Mouse (Mus musculus) kidney, postnatal 0 days (tissue): ENCODE results near the gene Cacna1c. TPM values are rescaled to one million over a fixed set of nuclear protein-coding genes. Genes with fewer than 3 reads are reported as not detected.

Experiments used
- ATAC-seq: fragments of 200-750 bp; cut with Nextera tagmentation; replicated peaks from 2 replicates; pipeline ENCODE4 v1.8.0; 2017; ENCODE audit warnings: low read depth, moderate number of reproducible peaks, moderate TSS enrichment, moderate library complexity; ENCODE audit not compliant: low FRiP score
- DNase-seq: peaks from one replicate; pipeline ENCODE4 v3.0.0-alpha.2; 2016; ENCODE audit warnings: low spot score
- H3K27ac ChIP-seq: fragments of 300-500 bp; sonication (generic); 2 replicates; pipeline ENCODE4 v1.5.1; 2014; ENCODE audit warnings: mild to moderate bottlenecking
- H3K27me3 ChIP-seq: fragments of 300-500 bp; sonication (generic); 2 replicates; pipeline ENCODE4 v1.6.1; 2014; ENCODE audit warnings: low read length, mixed read lengths; ENCODE audit not compliant: insufficient read depth
- H3K36me3 ChIP-seq: fragments of 300-500 bp; sonication (generic); 2 replicates; pipeline ENCODE4 v1.6.1; 2014; ENCODE audit warnings: low read length, mixed read lengths; ENCODE audit not compliant: insufficient read depth
- H3K4me1 ChIP-seq: fragments of 300-500 bp; sonication (generic); replicated peaks from 2 replicates; pipeline ENCODE4 v1.6.1; 2014; ENCODE audit warnings: antibody characterized with exemption, low read length, mixed read lengths; ENCODE audit not compliant: insufficient read depth
- H3K4me2 ChIP-seq: fragments of 300-500 bp; sonication (generic); 2 replicates; pipeline ENCODE4 v1.6.1; 2014; ENCODE audit warnings: mild to moderate bottlenecking, low read length, moderate library complexity, mixed read lengths
- H3K4me3 ChIP-seq: fragments of 300-500 bp; sonication (generic); replicated peaks from 2 replicates; pipeline ENCODE4 v1.5.1; 2014; ENCODE audit warnings: low read depth, low read length
- H3K9ac ChIP-seq: fragments of 300-500 bp; sonication (generic); 2 replicates; pipeline ENCODE4 v1.6.1; 2014; ENCODE audit warnings: low read depth, low read length
- H3K9me3 ChIP-seq: fragments of 300-500 bp; sonication (generic); replicated peaks from 2 replicates; pipeline ENCODE4 v1.6.1; 2016; ENCODE audit warnings: low read length, inconsistent platforms, mixed read lengths
- CTCF ChIP-seq: IDR thresholded peaks from 2 replicates; pipeline ENCODE4 v1.5.1; 2016; ENCODE audit warnings: antibody characterized with exemption, low read depth, mild to moderate bottlenecking, moderate library complexity
- WGBS: fragments of 180-500 bp; shearing (Covaris S2); extraction: QIAGEN DNeasy Blood & Tissue Kit; methylation state at CpG from one replicate; pipeline ENCODE4 v1.1.7; 2014; 5-methylcytosine and 5-hydroxymethylcytosine counted together
- polyA plus RNA-seq: library from polyadenylated mRNA; unstranded; fragments of >200 nt; fragmentation: Nextera tagmentation; extraction: Ambion mirVana; gene quantifications from 2 replicates; pipeline ENCODE4 v1.2.1, GENCODE M21; 2015

Gene Cacna1c
- polyA plus RNA-seq, 1 experiment from 2014 or later, result 1.3 TPM

- H3K27me3 ChIP-seq, result no peaks in the 10 kb centered on the region
These were observed 288.5 kb downstream of the Cacna1c start for GRCm38 (mm10) chr6:118907704-118908103.

GRCm38 (mm10) chr6:118906878-118907277, 289.3 kb downstream of the Cacna1c start:
- ATAC-seq, result no peak
- no peak for TF ChIP-seq CTCF
- Histone ChIP-seq H3K9me3 (no peaks in the 10 kb centered on the region), H3K27me3 (no peaks in the 10 kb centered on the region), H3K27ac (no peak overlapping the region), H3K4me2 (no peak overlapping the region), H3K36me3 (no peaks in the 10 kb centered on the region), H3K4me1 (no peaks in the 10 kb centered on the region), H3K9ac (no peak overlapping the region), H3K4me3 (no peak overlapping the region)
- DNase-seq, result no peak
- WGBS, result 87% methylated on average over 5 of the region's 5 CpGs

More at GRCm38 (mm10) chr6:118907704-118908103, 288.5 kb downstream of the Cacna1c start:
- Histone ChIP-seq H3K9ac (no peak overlapping the region), H3K4me1 (no peaks in the 10 kb centered on the region), H3K27ac (no peak overlapping the region), H3K4me2 (no peak overlapping the region), H3K36me3 (no peaks in the 10 kb centered on the region), H3K9me3 (no peaks in the 10 kb centered on the region), H3K4me3 (no peak overlapping the region)
- DNase-seq, result no peak
- no peak for ATAC-seq
- 41% methylated on average over 1 of the region's 1 CpGs for WGBS
- no peak for TF ChIP-seq CTCF

DNA sequence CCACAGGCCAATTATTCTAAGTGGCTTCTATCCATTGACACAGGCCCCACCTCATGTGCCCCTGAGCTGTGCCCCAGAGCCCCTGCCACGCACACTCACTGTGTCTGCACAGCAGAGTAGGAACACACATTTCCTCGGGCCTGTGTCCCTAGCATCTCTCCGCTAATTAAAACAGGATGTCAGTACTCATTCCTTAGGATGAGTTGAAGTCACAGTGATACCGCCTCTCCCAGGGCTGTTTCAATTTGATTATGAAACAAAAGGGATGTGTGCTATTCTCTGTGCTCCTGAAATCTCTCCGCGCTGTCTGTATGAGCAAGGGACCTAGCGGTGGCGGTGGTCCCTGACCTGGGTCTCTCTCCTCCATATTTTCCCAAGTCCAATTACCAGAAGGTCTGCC, 296.5 kb downstream of the Cacna1c start:
- no peaks in the 10 kb centered on the region for H3K27me3 ChIP-seq
- ATAC-seq (no peak), DNase-seq (no peak)
- H3K9me3 ChIP-seq, result no peaks in the 10 kb centered on the region
- H3K27ac ChIP-seq, result no peak overlapping the region
- H3K36me3 ChIP-seq, result no peaks in the 10 kb centered on the region
- no peak overlapping the region for H3K4me2 ChIP-seq
- WGBS, result 90% methylated on average over 8 of the region's 8 CpGs
- no peak overlapping the region for H3K4me3 ChIP-seq
- H3K9ac ChIP-seq, result no peak overlapping the region
- H3K4me1 ChIP-seq, result no peaks in the 10 kb centered on the region
- TF ChIP-seq CTCF, result no peak

DNA sequence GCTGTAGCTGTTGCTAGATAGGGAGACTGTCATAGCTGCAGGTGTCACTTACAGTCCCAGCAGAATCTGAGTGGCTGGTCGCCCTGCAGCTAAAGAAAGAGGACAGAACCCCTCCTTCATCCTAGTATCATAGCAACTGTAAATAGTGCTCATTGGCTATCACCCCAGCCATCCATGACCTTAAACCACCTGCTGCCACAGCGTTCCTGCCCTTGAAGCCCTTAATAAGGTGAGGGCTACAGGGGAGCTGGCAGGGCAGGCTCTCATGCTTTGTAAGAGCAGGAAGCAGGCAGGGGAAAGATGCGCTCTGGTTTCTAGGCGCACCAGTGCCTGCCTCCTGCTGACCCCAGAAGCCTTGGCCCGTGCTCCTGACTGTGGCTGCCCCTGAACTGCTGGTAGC, 299.1 kb downstream of the Cacna1c start:
- Histone ChIP-seq H3K9ac (no peak overlapping the region), H3K27me3 (no peaks in the 10 kb centered on the region), H3K27ac (no peak overlapping the region), H3K4me3 (no peak overlapping the region), H3K9me3 (no peaks in the 10 kb centered on the region), H3K36me3 (no peaks in the 10 kb centered on the region), H3K4me2 (no peak overlapping the region), H3K4me1 (no peaks in the 10 kb centered on the region)
- no peak for TF ChIP-seq CTCF
- DNase-seq, result no peak
- WGBS, result 35% methylated on average over 5 of the region's 5 CpGs
- no peak for ATAC-seq

GRCm38 (mm10) chr6:118894043-118894442, 302.2 kb downstream of the Cacna1c start:
- Histone ChIP-seq H3K4me3 (no peak overlapping the region), H3K9ac (no peak overlapping the region), H3K36me3 (no peaks in the 10 kb centered on the region), H3K4me1 (no peaks in the 10 kb centered on the region), H3K9me3 (no peaks in the 10 kb centered on the region), H3K27ac (no peak overlapping the region), H3K4me2 (no peak overlapping the region), H3K27me3 (no peaks in the 10 kb centered on the region)
- no peak for ATAC-seq
- TF ChIP-seq CTCF, result no peak
- WGBS, result 76% methylated on average over 6 of the region's 6 CpGs
- DNase-seq, result no peak

- Histone ChIP-seq H3K4me3 (no peak overlapping the region), H3K4me1 (no peaks in the 10 kb centered on the region), H3K9me3 (no peaks in the 10 kb centered on the region), H3K27ac (no peak overlapping the region), H3K4me2 (no peak overlapping the region), H3K27me3 (no peaks in the 10 kb centered on the region), H3K36me3 (no peaks in the 10 kb centered on the region), H3K9ac (no peak overlapping the region)
- DNase-seq (peak; percentile 44), ATAC-seq (no peak)
- TF ChIP-seq CTCF, result no peak
- WGBS, result 55% methylated on average over 4 of the region's 4 CpGs
These were observed 306.8 kb downstream of the Cacna1c start for GRCm38 (mm10) chr6:118889441-118889840.

DNA sequence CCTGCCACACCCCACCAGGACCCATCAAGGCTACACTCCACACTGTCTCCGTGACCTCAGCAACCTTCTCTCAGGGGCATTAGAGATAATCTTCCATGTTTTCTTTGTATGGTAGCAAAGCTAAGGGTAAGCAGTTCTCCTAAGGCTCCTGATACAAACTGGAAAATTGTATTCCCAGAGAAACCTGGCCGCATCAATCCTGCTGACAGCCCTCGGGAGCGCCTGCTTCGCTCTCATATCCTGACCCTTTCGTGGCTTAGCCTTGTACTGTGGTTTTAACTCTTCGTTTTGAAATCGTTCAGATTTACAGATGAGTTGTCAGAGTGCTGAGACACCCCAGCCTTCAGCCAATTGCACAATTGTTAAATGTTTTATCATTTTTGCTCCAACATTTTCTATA, 309.2 kb downstream of the Cacna1c start:
- no peaks in the 10 kb centered on the region for H3K27me3 ChIP-seq
- ATAC-seq (no peak), DNase-seq (no peak)
- WGBS, result 64% methylated on average over 8 of the region's 8 CpGs
- H3K4me1 ChIP-seq, result no peaks in the 10 kb centered on the region
- no peaks in the 10 kb centered on the region for H3K36me3 ChIP-seq
- H3K9ac ChIP-seq, result no peak overlapping the region
- H3K27ac ChIP-seq, result no peak overlapping the region
- no peaks in the 10 kb centered on the region for H3K9me3 ChIP-seq
- TF ChIP-seq CTCF, result no peak
- no peak overlapping the region for H3K4me3 ChIP-seq
- no peak overlapping the region for H3K4me2 ChIP-seq
